Mouse (Mus musculus): ENCODE results near the gene Relch.

Relch gene

GRCm38 (mm10) chr1:105801252-105801651 lies 137.6 kb downstream of the Relch start:
- DNase-seq, result no peak

GRCm38 (mm10) chr1:105802941-105803340 lies 139.3 kb downstream of the Relch start:
- DNase-seq, result no peak

GRCm38 (mm10) chr1:105804285-105804684 lies 140.6 kb downstream of the Relch start:
- DNase-seq, result no peak

Data from embryo, embryonic 11 days (tissue).